Mouse (Mus musculus): ENCODE measurements at regions not wholly inside any gene's neighbourhood (a gene's known extent, or its start where the extent isn't known, plus 50 kb on each side); places are given as distances from the start of the nearest gene placed in this dataset.
A peak's percentile ranks its signal among the peaks of the same experiment; 100 is the strongest.

- ATAC-seq (ENCODE audit: low TSS enrichment): no peak
These were observed 188.6 kb upstream of the 1700066M21Rik start for GRCm38 (mm10) chr1:57188796-57189319.

- no peak for ATAC-seq (ENCODE audit: low TSS enrichment)
These were observed 176.1 kb upstream of the 1700066M21Rik start for GRCm38 (mm10) chr1:57201274-57201673.

GRCm38 (mm10) chr1:57204331-57204730 is 173.1 kb upstream of the 1700066M21Rik start:
- no peak for ATAC-seq (ENCODE audit: low TSS enrichment)

GRCm38 (mm10) chr1:57205198-57205987 is 172.0 kb upstream of the 1700066M21Rik start:
- peak; percentile 93 for ATAC-seq (ENCODE audit: low TSS enrichment)

GRCm38 (mm10) chr1:57206496-57206895 is 170.9 kb upstream of the 1700066M21Rik start:
- no peak for ATAC-seq (ENCODE audit: low TSS enrichment)

GRCm38 (mm10) chr1:57206944-57207343 is 170.5 kb upstream of the 1700066M21Rik start:
- ATAC-seq (ENCODE audit: low TSS enrichment): no peak

- no peak for ATAC-seq (ENCODE audit: low TSS enrichment)
These were observed 169.0 kb upstream of the 1700066M21Rik start for GRCm38 (mm10) chr1:57208415-57208814.

GRCm38 (mm10) chr1:57209281-57209680 is 168.1 kb upstream of the 1700066M21Rik start:
- no peak for ATAC-seq (ENCODE audit: low TSS enrichment)

- no peak for ATAC-seq (ENCODE audit: low TSS enrichment)
These were observed 166.4 kb upstream of the 1700066M21Rik start for GRCm38 (mm10) chr1:57211046-57211445.

- no peak for ATAC-seq (ENCODE audit: low TSS enrichment)
These were observed 164.0 kb upstream of the 1700066M21Rik start for GRCm38 (mm10) chr1:57213428-57213874.

- ATAC-seq (ENCODE audit: low TSS enrichment): peak; percentile 92
These were observed 163.2 kb upstream of the 1700066M21Rik start for GRCm38 (mm10) chr1:57214266-57214665.

- ATAC-seq (ENCODE audit: low TSS enrichment): no peak
These were observed 159.8 kb upstream of the 1700066M21Rik start for GRCm38 (mm10) chr1:57217656-57218055.

GRCm38 (mm10) chr1:57218127-57218526 is 159.3 kb upstream of the 1700066M21Rik start:
- no peak for ATAC-seq (ENCODE audit: low TSS enrichment)

- no peak for ATAC-seq (ENCODE audit: low TSS enrichment)
These were observed 158.8 kb upstream of the 1700066M21Rik start for GRCm38 (mm10) chr1:57218616-57219015.

- ATAC-seq (ENCODE audit: low TSS enrichment): peak; percentile 94
These were observed 152.9 kb upstream of the 1700066M21Rik start for GRCm38 (mm10) chr1:57224425-57225104.

GRCm38 (mm10) chr1:57243607-57244408 is 133.6 kb upstream of the 1700066M21Rik start:
- peak; percentile 47; the same call in 1 of the 2 replicates for ATAC-seq (ENCODE audit: low TSS enrichment)

GRCm38 (mm10) chr1:57259626-57260025 is 117.8 kb upstream of the 1700066M21Rik start:
- no peak for ATAC-seq (ENCODE audit: low TSS enrichment)

- peak; percentile 60 for ATAC-seq (ENCODE audit: low TSS enrichment)
These were observed 112.2 kb upstream of the 1700066M21Rik start for GRCm38 (mm10) chr1:57265012-57265760.

- no peak for ATAC-seq (ENCODE audit: low TSS enrichment)
These were observed 110.7 kb upstream of the 1700066M21Rik start for GRCm38 (mm10) chr1:57266695-57267094.

GRCm38 (mm10) chr1:57267851-57268250 is 109.6 kb upstream of the 1700066M21Rik start:
- ATAC-seq (ENCODE audit: low TSS enrichment): no peak

Data from frontal cortex, adult (tissue).